Mouse (Mus musculus): ENCODE measurements around the gene Dennd1a.

GRCm38 (mm10) chr2:37981562-37982403 is 305.4 kb downstream of the Dennd1a start:
- TF ChIP-seq CTCF (IDR thresholded peaks at IDR 0.05; ENCODE audit: low read depth) (no peak), EP300 (optimal IDR thresholded peaks at IDR 0.05) (no peak)

Data from stomach, postnatal 0 days (tissue).